Mouse (Mus musculus): ENCODE measurements around the gene Naaladl2.
"Not testable (repeated sequence)": the region's sequence is repeated elsewhere in the genome, so short reads cannot be mapped to it uniquely, and the experiment has no call there.

Naaladl2 gene

GRCm38 (mm10) chr3:24217476-24217875 lies 926.6 kb downstream of the Naaladl2 start:
- DNase-seq = no peak

DNA sequence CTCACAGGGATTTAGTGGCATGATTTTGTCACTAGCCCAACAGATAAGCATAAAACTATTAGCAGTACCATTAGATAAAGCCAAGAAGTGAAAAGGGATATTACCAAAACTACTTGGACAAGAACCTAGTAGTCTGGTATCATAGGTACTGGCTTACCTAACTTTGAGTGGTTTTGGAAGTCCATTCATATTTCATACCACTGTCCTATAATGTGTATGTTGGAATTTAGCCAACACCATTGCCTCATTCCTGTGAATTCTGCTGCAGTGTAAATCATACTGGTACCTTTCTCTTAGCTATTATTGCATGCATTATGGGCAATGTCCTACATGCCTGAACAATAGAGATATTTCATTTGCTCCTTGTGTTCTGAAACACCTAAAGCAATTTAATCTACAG lies 977.5 kb downstream of the Naaladl2 start:
- DNase-seq = no peak

DNA sequence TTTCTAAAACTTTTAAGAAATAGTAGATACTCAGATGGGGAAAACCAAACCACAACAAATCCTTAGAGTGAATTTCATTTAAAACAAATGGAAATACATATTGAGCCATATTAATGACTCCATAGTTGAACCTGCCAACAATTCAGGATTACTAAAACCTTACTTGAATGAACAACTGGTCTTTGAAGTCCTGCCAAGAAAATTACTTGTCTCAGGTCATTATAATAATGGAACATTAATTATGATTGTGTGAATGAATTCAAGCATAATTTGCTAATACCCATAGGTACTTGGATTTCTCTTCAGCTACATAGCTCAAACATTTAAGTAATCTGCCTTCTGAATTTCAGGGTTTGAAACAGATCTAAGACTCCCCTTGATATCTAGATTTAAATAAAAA lies 980.1 kb downstream of the Naaladl2 start:
- no peak for DNase-seq

GRCm38 (mm10) chr3:24151086-24151815 lies 992.8 kb downstream of the Naaladl2 start:
- DNase-seq = not testable (repeated sequence)

GRCm38 (mm10) chr3:24142808-24143207 lies 1001.3 kb downstream of the Naaladl2 start:
- DNase-seq = no peak

DNA sequence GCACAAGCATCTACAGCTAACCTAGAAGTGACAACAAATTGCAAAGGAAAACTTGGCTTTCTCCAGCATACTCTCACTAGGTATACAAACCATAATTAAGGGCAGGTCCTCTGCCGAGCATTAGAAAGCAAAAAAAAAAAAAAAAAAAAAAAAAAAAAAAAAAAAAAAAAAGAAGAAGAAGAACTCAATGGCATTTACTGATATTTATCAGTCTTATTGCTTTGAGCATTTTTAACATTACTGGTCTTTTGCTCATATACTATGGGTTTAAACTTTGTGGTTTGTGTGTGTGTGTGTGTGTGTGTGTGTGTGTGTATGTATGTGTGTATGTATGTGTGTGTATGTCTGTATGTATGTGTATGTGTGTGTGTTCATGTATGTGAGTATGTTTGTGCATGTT lies 1006.1 kb downstream of the Naaladl2 start:
- DNase-seq = no peak

DNA sequence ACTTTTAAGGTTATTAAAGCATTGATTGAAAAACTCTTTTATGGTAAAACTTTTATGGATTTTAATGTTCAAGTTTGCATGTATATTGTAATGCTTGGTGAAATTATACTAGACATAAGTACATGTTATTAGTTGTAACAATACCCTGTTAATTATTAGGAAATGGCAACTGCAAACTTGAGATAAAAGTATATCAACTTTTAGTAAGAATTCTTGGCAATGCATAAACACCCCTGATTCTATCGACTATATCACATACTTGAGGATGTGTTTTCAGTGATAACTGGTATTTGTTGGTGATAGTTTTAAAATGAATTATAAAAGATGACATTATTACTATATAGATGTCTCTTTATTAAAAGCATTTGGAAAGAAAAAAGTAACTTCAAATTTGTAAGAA lies 1017.9 kb downstream of the Naaladl2 start:
- no peak for DNase-seq

GRCm38 (mm10) chr3:24124034-24124433 lies 1020.0 kb downstream of the Naaladl2 start:
- DNase-seq = no peak

DNA sequence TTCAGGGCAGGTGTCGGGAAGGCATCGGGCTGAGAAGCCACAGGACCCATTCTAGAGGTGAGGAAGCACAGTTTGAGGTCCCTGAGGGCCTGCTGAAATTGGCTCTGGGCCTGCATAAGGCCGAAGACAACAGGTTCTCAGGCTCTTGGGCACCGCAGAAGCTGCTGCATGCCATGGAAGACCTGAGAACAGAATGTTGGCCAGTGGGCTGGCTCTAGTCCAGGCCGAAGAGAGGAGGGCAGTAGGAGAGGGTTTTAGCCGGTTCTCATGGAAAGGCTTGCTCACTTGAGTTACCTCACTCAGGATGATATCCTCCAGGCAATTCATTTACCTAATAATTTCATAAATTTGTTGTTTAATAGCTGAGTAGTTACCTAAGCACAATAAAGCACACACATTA lies 1025.9 kb downstream of the Naaladl2 start:
- DNase-seq = no peak

- no peak for DNase-seq
These were observed 1029.2 kb downstream of the Naaladl2 start for GRCm38 (mm10) chr3:24114849-24115248.

- no peak for DNase-seq
These were observed 1030.7 kb downstream of the Naaladl2 start for GRCm38 (mm10) chr3:24113360-24113759.

DNA sequence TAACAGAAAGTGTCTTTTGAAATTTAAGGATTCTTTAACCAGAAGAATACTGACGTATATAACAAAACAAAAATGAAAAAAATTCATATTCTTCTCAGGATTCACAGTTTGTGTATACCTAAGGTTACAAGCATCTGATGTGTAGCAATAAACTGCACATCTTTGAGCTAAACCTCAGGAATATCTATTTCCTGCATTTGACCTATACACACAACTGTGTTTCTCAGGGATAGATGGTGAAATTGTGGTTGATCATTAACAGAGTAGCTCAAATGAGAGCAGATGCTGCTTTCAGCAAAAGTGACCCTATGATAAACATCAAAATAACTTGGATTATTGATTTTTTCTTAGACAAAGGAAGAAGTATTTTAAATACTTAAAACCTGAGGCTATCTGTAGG lies 1037.7 kb downstream of the Naaladl2 start:
- DNase-seq = no peak

DNA sequence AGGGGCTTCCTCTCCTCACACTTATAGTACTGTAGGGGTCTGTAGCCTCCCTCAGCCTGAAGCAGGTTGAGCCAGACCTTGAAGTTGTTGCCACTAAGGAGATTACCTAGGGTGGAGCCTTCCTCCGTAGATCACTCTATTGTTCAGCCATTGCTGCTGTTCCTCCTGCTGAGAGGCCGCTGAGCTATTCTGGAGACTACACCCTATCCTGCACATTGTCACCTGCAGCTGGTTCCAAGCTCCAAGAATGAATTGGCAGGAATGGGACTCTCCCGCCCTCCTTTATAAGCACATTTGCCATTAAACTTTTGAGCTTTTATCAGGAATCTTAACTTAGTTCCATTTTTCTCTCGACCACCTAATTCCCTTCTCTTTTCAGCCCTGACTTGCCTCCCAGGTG lies 1064.3 kb downstream of the Naaladl2 start:
- no peak for DNase-seq

- DNase-seq = no peak
These were observed 1072.8 kb downstream of the Naaladl2 start for GRCm38 (mm10) chr3:24071169-24071797.

DNA sequence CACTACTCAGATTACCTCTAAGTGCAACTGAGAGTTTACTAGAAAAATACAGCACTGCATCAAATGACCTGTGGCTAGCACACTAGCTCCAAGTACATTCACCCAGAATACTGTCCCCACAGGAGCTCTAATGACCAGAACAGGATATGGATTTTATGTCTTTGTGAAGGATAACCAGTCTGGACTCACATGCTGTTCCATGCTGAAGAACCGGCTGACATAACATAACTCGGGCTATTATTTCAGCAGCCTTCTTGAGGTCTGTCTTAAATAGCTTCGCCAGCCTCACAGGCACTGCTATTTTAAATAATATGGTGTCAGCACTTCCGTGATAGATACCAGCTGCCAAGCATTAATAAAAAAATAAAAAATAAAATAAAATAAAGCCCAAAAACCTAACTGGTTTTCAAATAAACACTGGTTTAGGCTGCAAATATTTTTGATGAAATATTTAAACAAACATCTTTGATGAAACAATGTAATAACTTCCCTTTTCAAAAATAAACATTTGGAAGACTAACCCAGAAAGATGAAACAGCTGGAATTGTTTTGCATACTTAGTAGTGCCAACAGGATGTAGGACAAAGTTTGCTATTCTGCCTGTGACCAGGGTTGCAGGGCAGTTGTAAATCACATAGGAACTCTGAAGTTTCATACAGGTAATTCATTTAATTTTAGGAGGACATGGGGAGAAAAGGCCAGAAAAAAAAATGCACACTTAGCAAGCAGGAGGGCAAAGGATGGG lies 1073.5 kb downstream of the Naaladl2 start:
- DNase-seq = no peak

DNA sequence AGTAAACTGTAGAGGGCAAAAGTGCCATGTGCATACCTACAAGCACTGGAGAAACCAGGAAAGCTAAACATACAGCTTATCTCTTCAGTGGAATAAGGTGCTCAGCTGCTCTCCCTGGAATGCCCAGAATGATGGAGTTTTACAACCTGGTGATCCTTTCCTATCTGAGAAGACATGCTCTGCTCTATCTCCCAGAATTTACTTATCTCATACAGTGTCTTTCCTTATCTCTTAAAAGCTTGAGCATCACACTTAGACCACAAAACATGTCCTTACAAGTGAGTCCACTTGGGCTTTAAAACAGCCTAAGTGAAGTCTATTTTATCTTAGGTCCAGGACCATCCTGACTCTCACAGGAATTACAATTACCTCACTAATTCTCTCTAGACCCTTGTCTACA lies 1095.8 kb downstream of the Naaladl2 start:
- no peak for DNase-seq

- DNase-seq = no peak
These were observed 1142.3 kb downstream of the Naaladl2 start for GRCm38 (mm10) chr3:24001741-24002140.

DNA sequence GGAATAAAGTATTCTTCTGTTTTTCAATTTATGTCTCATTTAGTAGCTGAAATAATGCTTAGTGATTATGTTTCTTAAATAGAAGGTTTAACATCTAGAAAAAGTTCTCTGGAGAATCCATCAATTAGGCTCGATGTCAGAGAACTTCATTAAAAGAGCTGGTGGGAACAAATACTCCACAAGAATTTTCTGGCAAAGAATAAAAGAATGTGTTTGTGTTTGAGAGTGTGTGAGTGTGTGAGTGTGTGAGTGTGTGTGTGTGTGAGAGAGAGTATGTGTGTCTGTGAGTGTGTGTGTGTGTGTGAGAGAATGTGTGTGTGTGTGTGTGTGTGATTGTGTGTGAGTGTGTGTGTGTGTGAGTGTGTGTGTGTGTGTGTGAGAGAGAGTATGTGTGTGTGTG lies 1170.3 kb downstream of the Naaladl2 start:
- DNase-seq = no peak

GRCm38 (mm10) chr3:23972747-23973667 lies 1171.1 kb downstream of the Naaladl2 start:
- no peak for DNase-seq

DNA sequence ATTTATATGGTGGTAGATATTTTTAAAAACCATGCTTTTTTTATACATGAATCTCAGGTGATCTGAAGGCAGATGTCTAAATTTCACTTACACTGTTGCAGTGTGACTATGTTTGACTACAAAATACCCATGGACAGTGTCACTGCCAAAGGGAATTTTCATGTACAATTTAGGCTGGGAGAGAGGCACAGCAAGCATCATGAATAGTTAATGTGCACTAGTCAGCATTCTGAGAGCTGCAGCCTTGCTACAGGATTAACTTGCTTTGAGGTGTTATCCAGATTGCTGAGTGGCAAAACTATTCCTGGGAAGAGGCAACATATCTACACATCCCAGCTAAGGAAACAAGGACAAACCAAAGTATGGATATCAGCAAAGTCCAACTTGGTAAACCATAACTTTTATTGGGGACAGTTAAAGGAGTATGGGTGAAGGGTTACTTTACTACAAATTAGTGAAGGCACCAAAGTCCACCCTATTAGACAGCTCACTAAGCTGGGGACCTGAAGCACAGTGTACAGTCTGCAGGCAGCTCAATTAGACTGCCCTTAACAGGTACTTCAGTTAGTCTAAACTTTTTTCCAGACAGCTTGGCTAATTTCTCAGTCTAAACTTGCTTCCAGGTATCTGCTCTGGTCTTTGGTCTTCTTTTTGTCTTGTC lies 1181.0 kb downstream of the Naaladl2 start:
- DNase-seq = no peak

GRCm38 (mm10) chr3:23946182-23946581 lies 1197.9 kb downstream of the Naaladl2 start:
- DNase-seq = no peak

- no peak for DNase-seq
These were observed 1206.8 kb downstream of the Naaladl2 start for GRCm38 (mm10) chr3:23937299-23937698.

Measured in cerebellum, adult 8-10 months (tissue).